Mouse (Mus musculus) brain, embryonic 14.5 days (tissue): Measurements from ENCODE around the gene Kcnk1.

Experiments used
- CTCF ChIP-seq: fragments of 200-500 bp; IDR thresholded peaks from 2 replicates; pipeline ENCODE4 v1.5.1; 2012; ENCODE audit warnings: inconsistent platforms, mild to moderate bottlenecking, moderate library complexity, borderline replicate concordance; ENCODE audit not compliant: insufficient read depth, insufficient read length; ENCODE audit errors: extremely low read depth
- POLR2A ChIP-seq: fragments of 200-500 bp; IDR thresholded peaks from 2 replicates; pipeline ENCODE4 v1.6.1; 2012; ENCODE audit warnings: mild to moderate bottlenecking, inconsistent platforms, borderline replicate concordance; ENCODE audit not compliant: poor library complexity, insufficient read depth, insufficient read length, severe bottlenecking; ENCODE audit errors: extremely low read depth

DNA sequence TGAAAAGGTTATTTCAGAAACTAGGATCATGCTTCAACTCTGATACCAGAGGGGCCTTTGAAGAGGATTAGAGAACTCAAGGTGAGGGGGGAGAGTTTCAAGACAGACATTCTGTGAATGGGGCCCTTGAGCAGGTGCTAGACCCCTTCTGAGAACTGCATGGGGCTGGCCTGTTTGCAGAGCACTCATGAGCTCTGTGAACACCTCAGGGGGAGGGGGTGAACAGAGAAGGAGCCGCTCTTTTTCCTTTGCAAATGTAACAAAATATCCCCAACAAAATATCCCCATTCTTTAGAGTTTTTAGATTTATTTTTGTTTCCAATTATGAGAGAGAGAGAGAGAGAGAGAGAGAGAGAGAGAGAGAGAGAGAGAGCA, 37.0 kb upstream of the Kcnk1 start:
- TF ChIP-seq POLR2A (no peak), CTCF (no peak)
